Mouse (Mus musculus) left cerebral cortex, postnatal 10 days (tissue): ENCODE results near the gene Phldb2. TPM values are rescaled to one million over a fixed set of nuclear protein-coding genes. Genes with fewer than 3 reads are reported as not detected.
A peak's percentile ranks its signal among the peaks of the same experiment; 100 is the strongest.

ENCODE experiments used
- DNase-seq, 2 experiments: peaks; one replicate each; pipeline ENCODE4 v3.0.0; 2021 to 2022; ENCODE audit warnings: low spot score in 2 of 2, mixed read lengths in 1 of 2; ENCODE audit errors: extremely low spot score in 1 of 2
- intact Hi-C: fragments of 180-260 bp; cut with DNase I; formaldehyde crosslinking; loops from one replicate; pipeline ENCODE4 v1.15.1; 2025
- total RNA-seq, 2 experiments: library from RNA; stranded (reverse); gene quantifications; 2 replicates each; pipeline ENCODE4 v1.2.3; 2021

The Phldb2 gene
- total RNA-seq, 2 experiments from 2014 or later, result 6.6 to 9.9 TPM

DNA sequence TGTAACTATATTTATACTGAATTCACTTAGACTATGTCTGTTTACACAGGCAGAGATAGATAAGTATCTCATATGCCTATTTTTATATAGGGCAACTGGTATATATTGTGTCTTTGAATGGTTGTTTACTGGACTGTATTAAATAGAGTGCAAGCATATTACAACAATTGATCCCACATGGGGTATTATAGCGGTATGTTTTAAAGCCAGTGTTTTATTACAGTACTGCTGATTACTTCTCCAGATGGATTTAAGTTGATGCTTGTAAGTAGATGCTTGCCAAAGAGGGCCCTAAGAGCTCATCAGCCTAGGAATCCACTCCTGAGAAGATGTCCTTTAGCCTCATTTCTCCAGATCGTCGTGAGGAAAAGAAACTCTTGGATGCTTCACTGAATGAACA lies 84.4 kb downstream of the Phldb2 start:
- intact Hi-C loops, result no loop called here

DNA sequence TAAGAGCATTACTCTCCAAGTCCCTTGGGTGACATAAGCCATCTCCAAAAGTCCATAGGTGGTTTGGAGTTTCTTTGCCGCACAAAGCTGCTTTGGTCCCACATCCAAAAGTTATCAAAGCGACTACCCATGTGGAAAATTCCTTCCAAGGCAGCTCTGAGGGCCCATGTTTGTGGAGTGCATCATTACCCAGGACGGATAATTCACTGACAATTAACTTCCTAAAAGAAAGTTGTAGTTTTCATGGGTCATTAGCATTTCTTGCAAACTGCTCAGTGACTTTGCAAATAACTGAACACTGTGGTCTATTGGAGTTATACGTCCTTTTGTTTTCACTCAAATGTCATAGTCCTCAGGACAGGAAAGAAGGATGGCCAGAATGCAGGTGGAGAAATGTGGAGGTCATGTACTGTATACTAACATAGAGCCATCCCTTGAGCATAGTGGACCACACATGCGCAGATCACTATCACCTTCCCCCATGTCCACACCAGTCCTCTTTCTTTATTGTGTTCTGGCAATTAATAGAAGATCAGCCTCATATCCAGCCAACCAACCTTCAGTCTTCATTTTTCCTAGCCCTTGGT lies 96.0 kb downstream of the Phldb2 start:
- intact Hi-C loops, result no loop called here
- DNase-seq, result no peak

More for the DNA sequence above, 84.4 kb downstream of the Phldb2 start:
- DNase-seq, result no peak

DNA sequence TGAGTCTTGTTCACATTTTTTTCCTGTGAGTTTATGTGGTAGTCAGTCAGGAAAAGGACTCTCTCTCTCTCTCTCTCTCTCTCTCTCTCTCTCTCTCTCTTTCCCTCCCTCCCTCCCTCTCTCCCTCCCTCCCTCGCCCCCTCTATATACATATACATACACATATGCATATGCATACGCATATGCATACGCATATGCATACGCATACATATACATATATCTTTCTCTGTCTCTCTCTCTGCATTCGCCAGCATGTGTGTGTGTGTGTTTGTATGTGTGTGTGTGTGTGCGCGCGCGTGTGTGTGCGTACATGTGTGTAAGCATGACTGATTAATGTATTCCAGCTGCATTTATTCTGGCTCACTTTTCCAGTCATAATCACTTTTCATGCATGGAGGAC lies 98.9 kb downstream of the Phldb2 start:
- DNase-seq, result no peak
- intact Hi-C loops, result no loop called here

DNA sequence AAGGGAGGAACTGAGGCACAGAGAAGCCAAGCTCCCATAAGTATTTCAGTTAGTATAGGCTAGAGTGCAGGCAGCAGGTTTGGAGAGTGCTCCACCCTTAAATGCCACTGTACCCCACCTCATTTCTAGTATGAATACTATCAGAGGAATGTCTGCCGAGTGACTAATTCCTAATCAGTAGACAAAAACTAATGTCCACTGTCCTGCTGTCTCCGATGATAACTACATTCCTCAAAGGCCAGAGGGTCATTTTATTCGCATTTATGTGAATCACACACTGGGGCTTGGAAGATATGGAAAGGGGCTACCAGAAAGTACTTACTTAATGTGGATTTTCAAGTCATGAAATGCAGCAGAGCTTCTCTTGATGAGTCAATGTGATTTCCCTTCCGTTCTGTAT lies 104.4 kb downstream of the Phldb2 start:
- intact Hi-C loops, result no loop called here
- no peak for DNase-seq

DNA sequence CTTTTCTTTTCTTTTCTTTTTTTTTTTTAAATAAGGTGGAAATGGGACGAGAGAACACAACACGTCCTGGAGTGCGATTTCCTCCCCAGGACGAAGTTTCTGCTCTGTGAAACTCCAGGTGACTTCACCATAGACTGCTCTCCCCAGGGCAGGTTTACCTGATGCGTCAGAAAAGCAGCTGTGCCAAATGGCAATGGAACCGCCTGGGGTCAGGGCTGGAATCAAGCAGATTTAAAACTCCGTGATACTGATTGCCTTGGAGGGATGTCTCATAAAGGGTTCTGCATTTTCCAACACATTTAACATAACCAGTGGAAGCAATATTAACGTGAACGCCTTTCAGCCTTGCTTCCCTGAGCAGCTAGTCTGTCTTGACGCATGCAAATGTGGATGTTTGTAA lies 108.5 kb downstream of the Phldb2 start:
- no peak for DNase-seq
- intact Hi-C loops, result loop anchor here (5.0 kb wide), 1 partner anchor 122 kb away; no protein-coding TSS in a partner anchor

DNA sequence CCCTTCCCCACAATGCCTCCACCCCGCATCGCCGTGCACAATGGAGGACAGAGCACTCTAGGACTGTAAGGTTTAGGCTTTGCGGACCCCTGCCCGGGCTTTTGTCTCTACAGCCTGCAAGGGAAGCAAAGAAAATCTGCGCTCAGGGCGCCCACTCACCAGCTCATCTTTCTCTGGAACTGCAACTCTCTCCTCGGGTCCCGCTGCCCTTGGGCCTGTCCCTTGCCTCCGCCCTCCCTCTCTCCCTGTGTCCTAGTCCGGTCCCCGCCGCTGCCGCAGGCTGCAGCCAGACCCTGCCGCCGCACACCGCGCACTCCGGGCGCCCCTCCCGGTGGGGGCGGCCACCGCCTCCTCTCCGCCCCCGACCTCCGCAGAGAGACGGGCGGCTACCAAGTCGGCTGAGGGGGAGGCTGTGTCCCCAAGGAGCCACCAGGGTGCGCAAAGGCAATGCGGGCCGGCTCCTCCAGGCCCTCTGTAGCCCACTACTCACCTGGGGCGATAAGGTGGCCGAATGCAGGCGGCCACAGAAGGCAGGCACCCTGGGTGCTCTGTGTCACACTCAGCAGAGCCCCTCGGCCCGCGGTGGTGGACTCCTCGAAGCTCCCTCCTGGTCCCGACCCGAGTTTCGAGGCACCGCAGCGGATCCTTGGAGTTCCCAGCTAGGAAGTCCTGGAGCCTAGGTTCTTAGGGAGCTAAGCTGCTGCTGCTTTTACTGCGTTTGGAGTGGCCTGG lies 109.2 kb downstream of the Phldb2 start:
- intact Hi-C loops, result loop anchor here (5.0 kb wide), 1 partner anchor 123 kb away; no protein-coding TSS in a partner anchor

DNA sequence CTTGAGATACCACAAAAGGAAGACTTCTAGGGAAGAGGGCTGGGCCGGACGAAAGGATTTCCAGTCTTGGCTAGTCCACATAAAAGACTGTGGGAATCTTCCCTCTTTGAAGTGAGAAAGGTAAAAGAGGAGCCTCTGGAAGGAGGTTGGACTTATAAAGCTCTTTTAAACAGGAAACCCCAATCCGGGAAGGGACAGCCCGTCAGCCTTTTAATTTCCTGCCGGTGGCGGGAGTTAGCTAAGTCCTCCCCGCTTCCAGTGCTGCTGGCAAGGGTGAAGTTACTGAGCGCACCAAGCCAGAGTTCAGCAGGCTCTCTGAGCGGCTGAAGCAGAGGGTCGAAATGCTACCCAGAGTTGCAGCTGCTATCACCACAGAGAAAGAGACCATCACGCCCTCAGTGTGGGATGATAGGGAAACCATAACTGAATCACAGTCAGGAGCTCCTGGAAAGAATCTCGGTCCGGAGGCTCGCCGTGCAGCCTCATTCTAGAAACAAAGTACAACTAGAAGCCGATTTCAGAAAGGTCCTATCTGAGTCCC lies 110.0 kb downstream of the Phldb2 start:
- DNase-seq, result peak in 1 of 2 experiments; percentile 48
- intact Hi-C loops, result loop anchor here (5.0 kb wide), 1 partner anchor 124 kb away; no protein-coding TSS in a partner anchor

More for the DNA sequence above, 109.2 kb downstream of the Phldb2 start:
- DNase-seq, result peak; percentile 40 to 91

DNA sequence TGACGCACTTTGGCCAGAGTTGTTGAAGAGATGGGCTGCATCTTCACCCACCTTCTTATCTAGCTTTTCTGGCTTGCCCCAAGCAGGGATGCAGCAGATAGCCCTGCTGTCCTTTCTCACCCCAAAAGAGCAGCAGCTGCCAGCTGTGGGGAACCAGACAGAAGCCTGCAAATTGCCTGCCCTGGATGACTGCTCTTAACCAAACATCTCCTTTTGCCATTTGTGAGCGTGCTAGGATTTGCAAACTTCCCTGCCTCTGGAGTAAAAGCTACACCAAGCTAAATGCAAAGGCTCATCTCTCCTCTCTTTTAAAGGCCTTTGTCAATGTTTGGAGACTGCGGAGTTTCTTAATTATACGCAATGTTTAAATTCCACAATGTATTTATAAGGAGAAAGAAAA lies 111.0 kb downstream of the Phldb2 start:
- intact Hi-C loops, result loop anchor here (5.0 kb wide), 1 partner anchor 125 kb away; no protein-coding TSS in a partner anchor
- DNase-seq, result no peak

DNA sequence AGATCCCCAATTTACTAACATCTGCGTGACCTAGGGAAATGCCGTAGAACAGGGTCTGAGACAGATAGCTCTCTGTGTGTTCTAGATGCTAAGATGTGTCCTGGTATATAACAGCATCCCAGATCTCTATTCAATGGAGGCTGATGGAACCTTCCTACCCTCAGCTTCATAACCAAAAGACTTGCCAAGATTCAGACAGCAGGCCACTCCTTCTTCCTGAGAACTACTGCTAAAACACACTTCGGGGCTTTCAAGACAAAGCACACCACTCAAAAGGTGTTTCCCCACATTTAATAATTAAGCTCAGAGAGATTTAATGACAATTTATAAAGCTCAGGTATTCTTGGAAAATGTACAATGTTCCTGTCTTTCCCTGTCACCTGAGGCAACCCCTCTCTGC lies 111.6 kb downstream of the Phldb2 start:
- intact Hi-C loops, result loop anchor here (5.0 kb wide), 1 partner anchor 125 kb away; no protein-coding TSS in a partner anchor
- no peak for DNase-seq

DNA sequence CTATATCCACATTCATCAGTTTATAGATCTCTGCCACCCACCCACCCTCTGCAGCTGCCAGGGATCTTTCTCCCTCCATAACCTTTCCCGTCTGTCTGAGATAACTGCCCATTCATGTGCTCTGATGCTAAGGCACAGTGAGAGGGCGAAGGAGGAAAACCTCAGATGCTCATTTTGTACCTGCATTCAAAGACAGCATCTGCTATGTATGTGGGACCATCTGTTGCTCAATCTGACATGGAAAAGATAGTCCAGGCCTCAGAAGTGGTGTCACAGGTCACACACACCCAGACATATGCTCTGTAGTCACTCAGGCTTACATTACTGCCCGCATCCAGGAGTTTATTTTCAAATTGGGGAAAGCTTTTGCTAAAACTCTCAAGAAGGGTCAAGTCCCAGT lies 112.4 kb downstream of the Phldb2 start:
- DNase-seq, result no peak
- intact Hi-C loops, result loop anchor here (5.0 kb wide), 1 partner anchor 126 kb away; no protein-coding TSS in a partner anchor

DNA sequence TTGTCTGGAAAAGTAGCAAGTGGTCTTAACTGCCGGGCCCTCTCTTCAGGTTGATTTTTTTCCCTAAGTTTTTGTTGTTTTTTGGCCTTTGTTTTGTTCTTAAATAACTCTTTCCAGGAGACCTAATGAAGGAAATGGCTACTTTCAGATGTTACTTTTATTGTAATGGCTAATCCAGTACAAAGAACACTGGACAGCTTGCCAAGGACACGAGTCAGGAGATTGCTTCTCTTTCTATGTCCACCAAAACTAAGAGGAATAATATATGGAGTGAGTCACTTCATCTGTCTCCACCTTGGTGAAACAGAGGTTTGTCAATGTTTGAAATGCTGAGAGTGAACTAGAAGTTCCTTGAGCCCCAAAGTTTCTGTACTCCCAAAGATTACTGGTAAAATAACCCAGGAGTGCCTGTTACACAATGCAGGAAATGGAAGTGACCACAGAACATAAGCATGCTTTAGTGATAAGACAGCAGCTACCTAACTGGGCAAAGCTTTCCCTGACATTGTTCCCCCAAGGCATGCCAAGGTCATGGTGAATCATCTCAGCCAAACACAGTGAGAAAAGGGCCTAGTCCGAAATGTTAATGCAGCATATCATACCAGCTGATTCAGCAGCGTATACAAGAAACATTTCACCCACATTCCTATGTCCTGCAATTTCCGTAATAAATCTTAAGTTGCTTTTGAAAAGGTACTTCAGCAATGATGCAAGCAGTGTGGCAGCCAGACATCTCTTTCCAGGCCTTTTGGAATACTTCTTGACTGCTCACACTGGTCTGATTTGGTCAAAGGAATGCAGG lies 115.7 kb downstream of the Phldb2 start:
- intact Hi-C loops, result no loop called here
- no peak for DNase-seq

DNA sequence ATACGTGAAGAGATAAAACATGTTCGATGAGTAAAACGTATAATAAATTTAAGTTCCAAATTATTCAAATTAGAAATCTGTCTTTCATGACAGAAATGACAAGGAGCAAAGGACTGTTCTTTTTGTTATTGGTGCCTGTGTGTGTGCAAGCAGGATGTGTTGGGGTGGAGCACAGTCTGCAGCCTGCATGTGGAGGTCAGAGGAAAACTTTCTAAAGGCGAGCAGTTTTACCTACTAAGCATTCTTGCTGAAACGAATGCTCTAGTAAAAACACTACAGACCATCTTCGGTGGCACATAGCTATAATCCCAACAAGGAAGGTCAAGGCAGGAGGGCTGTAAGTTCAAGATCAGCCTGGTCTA lies 120.7 kb downstream of the Phldb2 start:
- no peak for DNase-seq
- intact Hi-C loops, result no loop called here

DNA sequence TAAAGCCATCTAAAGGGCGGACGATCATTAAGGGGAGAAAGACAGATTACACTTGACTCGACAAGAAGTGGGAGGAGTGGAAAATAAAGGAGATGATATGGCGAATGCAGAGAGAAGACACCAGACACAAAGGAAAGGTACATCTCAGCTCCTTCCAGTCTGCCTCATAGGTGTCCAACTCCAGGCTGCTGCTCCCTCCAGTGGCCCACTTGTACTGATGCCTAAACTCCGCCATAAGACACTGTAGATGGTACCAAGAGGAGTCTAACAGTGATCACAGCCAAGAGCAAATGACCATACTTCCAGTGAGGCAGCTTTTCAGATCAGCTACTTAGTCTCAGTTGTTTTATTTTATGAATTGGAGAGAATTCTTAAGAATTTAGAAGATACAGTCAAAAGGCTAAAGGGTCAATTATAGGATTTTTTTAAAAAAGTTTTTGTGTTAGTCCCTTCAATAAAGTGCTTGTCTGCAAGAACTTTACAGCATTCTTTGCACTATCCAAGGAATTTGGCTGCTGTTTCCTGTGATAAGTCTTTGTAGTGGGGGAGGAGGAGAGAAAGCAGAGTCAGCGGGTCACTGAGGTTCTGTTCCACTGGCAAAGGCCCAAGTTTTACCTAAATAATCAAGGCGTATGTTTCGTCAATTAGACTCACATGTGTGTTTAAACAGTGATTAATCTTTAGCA lies 121.2 kb downstream of the Phldb2 start:
- intact Hi-C loops, result no loop called here
- no peak for DNase-seq

DNA sequence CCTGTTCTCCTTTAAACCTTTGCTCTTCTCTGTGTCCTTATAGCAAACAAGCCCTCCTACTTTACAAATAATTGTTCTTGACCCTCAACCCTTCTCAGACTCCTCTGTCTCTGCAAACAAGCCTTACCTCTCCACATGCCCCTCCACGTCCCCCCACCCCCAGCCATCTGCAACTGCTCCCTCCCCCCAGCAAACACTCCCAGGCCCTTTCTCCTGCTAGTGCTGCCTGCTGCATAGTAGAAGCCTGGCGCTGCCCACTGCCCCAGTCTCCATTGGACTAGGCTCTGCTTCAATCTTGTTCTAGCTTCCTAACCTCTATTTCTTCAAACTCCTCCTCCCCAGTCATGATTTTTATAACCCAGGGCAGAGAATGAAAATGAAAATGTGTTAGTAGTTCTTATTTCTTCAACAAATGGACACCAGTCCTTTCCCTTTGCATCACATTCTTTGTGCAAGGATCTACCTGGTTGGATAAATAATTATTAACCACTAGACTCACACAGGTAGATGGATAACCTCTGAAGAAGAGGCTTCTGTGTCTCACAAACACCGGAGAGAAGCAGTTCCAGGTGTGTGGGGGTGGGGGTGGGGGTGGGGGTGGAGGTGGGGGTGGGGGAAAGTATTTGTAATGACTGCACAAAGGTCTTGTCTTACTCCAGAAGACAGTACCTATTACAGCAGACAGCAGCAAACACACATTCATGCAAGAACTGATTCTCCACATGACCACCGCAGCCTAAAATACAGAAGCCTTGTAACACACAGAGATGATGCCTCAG lies 122.1 kb downstream of the Phldb2 start:
- intact Hi-C loops, result no loop called here
- no peak for DNase-seq

DNA sequence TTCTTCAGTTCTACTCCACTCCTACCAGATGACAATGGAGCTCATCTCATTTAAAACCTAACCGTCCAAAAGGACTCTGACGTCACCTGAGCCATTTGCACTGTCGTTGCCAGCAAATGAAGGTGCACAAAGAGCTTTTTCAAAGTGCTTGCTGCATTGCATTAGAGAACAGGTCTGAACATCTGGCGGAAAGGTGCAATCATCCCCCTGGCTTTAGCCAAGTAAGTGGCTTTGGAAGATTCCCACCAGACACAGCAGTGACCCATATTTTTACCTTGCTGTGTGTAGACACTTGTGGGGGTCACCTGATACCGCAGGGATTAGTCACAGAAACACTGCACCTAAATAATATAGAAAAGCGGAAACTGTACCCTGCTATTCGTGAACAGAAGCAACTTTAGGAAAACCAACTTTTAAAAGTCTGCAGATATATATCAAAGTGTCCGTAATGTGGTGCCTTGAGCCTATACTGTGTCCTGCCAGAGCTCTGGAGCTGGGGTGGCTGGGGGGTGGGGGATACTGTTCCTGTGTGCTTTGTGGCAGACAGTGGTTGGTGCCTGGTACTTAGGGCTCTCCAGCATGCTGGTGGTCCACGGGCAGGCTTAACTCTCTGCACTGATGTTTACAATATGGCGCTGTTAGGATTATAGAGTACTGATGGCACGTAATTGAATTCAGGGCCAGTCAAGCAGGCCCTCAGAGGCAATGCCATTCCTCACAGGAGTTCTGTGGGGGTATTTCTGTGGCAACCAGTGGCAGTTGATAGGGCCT lies 123.1 kb downstream of the Phldb2 start:
- no peak for DNase-seq
- intact Hi-C loops, result no loop called here

DNA sequence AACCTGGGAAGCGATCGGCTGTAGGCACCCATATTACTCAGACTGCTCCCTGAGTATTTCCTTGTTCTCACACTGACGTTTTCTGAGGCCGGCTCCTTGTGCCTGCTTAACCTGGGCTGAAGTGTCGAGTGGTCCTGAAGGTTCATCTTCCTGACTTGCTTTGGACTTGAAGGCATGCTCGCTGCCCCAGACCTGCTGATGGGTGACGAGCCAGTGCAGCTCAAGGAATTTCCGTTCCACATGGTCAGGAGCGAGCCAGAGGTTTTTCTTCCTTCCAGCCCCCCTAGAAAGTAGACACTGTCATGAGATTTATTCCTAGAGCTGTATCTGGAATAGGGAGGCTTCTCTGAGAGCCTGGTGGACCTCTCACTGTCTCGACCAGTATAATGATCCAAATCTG lies 128.1 kb downstream of the Phldb2 start:
- DNase-seq, result no peak
- intact Hi-C loops, result no loop called here

DNA sequence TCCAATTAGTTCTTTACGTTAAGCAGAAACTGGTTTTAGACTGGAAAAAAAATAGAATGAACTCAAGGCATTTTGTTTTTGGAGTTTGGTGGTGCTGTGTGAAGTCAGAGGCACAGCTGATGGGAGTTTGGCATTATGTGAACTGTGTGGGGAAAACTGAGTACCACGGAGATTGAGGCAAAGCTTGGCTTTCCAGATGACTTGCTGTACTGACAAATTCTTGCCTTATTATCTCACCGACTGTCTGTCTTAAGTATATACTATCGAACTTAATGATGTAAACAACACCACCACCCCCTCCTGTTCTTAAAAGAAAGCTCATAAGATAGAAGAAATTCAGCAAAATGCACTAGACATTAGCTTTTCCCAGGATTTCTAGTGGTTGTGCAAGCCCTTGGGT lies 129.4 kb downstream of the Phldb2 start:
- intact Hi-C loops, result no loop called here
- DNase-seq, result no peak
